8 mouse cellular contexts compared by ENCODE assay signal in genomic region chr11:62901699-62902323, GRCm38 (mm10). TPM values are rescaled to one million over a fixed set of nuclear protein-coding genes. Genes with fewer than 3 reads are reported as not detected.
A peak's percentile ranks its signal among the peaks of the same experiment; 100 is the strongest.
DNase-seq lines count a peak whose midpoint lies in the region; ATAC-seq lines count a peak whose summit lies in the region.

No protein-coding gene starts in this region.

- peak; percentile 80 for ATAC-seq in megakaryocyte, adult 5-6 weeks (ENCODE audit: poor library complexity, severe bottlenecking)

- intact Hi-C loops in heart, postnatal 25 days (cut with DNase I), result loop anchor here (1.0 kb wide), 1 partner anchor 233 kb away; no protein-coding TSS in a partner anchor
- intact Hi-C loops in heart, postnatal 10 days (cut with DNase I), result loop anchor here (2.0 kb wide), 1 partner anchor 269 kb away; no protein-coding TSS in a partner anchor

- DNase-seq in heart, adult 18-20 months, result peak; percentile 79 to 85
- DNase-seq in heart, postnatal 25 days (ENCODE audit: low spot score), result no peak
- peak; percentile 94 for DNase-seq in NIH3T3 (ENCODE audit: low read depth)
- DNase-seq in embryo, embryonic 11 days, result peak; percentile 85
- peak; percentile 84 to 90 for DNase-seq in heart, postnatal 10 days
- peak; percentile 82 for DNase-seq in layer of hippocampus, adult 9-11 months
- DNase-seq in testis, postnatal 10 days (ENCODE audit: low spot score), result peak; percentile 62

RNA-seq across cellular contexts. Expression of gene Tvp23b, which starts 22.6 kb away (rescaled TPM):
- 10 to 100 TPM; 23.6 to 25.2 TPM for total RNA-seq in heart, adult 18-20 months (2021)
- total RNA-seq in heart, postnatal 25 days (2021), result 10 to 100 TPM; 20.4 to 23.6 TPM
- 10 to 100 TPM; 18.4 to 24.4 TPM for total RNA-seq in heart, postnatal 10 days (2021)
- total RNA-seq in megakaryocyte, adult 5-6 weeks (2015), result 20.4 and 21.3 TPM in 2 replicates
- total RNA-seq in megakaryocyte, adult 5-6 weeks (2017), result 16.9 and 19.1 TPM in 2 replicates

RNA-seq across cellular contexts. Expression of gene Cdrt4, which starts 49.2 kb away (rescaled TPM):
- not detected for total RNA-seq in heart, adult 18-20 months (2021)
- not detected for total RNA-seq in heart, postnatal 25 days (2021)
- total RNA-seq in heart, postnatal 10 days (2021), result not detected
- total RNA-seq in megakaryocyte, adult 5-6 weeks (2015), result not detected in 2 replicates
- not detected in 2 replicates for total RNA-seq in megakaryocyte, adult 5-6 weeks (2017)

RNA-seq across cellular contexts. Expression of gene Fbxw10, which starts 54.9 kb away (rescaled TPM):
- under 1 TPM; 0.31 to 0.45 TPM for total RNA-seq in heart, adult 18-20 months (2021)
- total RNA-seq in heart, postnatal 25 days (2021), result under 1 TPM; 0.17 to 0.26 TPM
- under 1 TPM; 0.26 to 0.27 TPM for total RNA-seq in heart, postnatal 10 days (2021)
- 0.41 and 1.3 TPM in 2 replicates for total RNA-seq in megakaryocyte, adult 5-6 weeks (2015)
- total RNA-seq in megakaryocyte, adult 5-6 weeks (2017), result 1.7 and 1.8 TPM in 2 replicates
